Mouse (Mus musculus) thymus, adult 2 months (tissue): ENCODE data around the gene Psrc1.

ENCODE experiments used
- CTCF ChIP-seq: fragments of 200-500 bp; IDR thresholded peaks from 2 replicates; pipeline ENCODE4 v1.5.1; 2012; ENCODE audit warnings: mild to moderate bottlenecking, control low read depth, low read length, moderate library complexity, borderline replicate concordance; ENCODE audit not compliant: control insufficient read depth, poor library complexity, insufficient read depth; ENCODE audit errors: extremely low read depth
- POLR2A ChIP-seq: fragments of 200-500 bp; IDR thresholded peaks from 2 replicates; pipeline ENCODE4 v1.6.1; 2012; ENCODE audit warnings: mild to moderate bottlenecking, low read length, control low read depth, moderate library complexity; ENCODE audit not compliant: control insufficient read depth, poor library complexity, insufficient read depth; ENCODE audit errors: extremely low read depth

DNA sequence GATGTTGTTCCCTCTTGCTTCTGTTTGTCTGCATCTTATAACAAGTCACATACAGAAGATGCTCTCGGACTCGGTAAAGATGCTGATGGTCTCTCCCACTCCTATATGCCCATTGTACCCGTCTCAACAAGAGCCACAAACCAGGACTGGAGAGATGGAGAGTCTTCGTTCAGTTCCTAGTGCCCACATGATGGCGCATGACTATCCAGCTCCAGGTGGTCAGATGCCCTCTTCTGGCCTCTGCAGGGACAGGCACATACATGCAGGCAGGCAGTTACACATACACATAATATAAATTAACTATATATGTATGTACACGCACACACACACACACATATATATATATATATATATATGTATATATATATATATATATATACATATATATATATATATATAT, 2.9 kb upstream of the Psrc1 start:
- no peak; the same call in 1 of the 2 replicates for TF ChIP-seq CTCF
- no peak for TF ChIP-seq POLR2A
